Mouse (Mus musculus) kidney, postnatal 0 days (tissue): ENCODE measurements around the gene Ctsa. TPM values are rescaled to one million over a fixed set of nuclear protein-coding genes. Genes with fewer than 3 reads are reported as not detected.

Source experiments
- ATAC-seq: fragments of 200-750 bp; cut with Nextera tagmentation; replicated peaks from 2 replicates; pipeline ENCODE4 v1.8.0; 2017; ENCODE audit warnings: low read depth, moderate number of reproducible peaks, moderate TSS enrichment, moderate library complexity; ENCODE audit not compliant: low FRiP score
- DNase-seq: peaks from one replicate; pipeline ENCODE4 v3.0.0-alpha.2; 2016; ENCODE audit warnings: low spot score
- H3K27ac ChIP-seq: fragments of 300-500 bp; sonication (generic); 2 replicates; pipeline ENCODE4 v1.5.1; 2014; ENCODE audit warnings: mild to moderate bottlenecking
- H3K27me3 ChIP-seq: fragments of 300-500 bp; sonication (generic); 2 replicates; pipeline ENCODE4 v1.6.1; 2014; ENCODE audit warnings: low read length, mixed read lengths; ENCODE audit not compliant: insufficient read depth
- H3K36me3 ChIP-seq: fragments of 300-500 bp; sonication (generic); 2 replicates; pipeline ENCODE4 v1.6.1; 2014; ENCODE audit warnings: low read length, mixed read lengths; ENCODE audit not compliant: insufficient read depth
- H3K4me1 ChIP-seq: fragments of 300-500 bp; sonication (generic); replicated peaks from 2 replicates; pipeline ENCODE4 v1.6.1; 2014; ENCODE audit warnings: antibody characterized with exemption, low read length, mixed read lengths; ENCODE audit not compliant: insufficient read depth
- H3K4me2 ChIP-seq: fragments of 300-500 bp; sonication (generic); 2 replicates; pipeline ENCODE4 v1.6.1; 2014; ENCODE audit warnings: mild to moderate bottlenecking, low read length, moderate library complexity, mixed read lengths
- H3K4me3 ChIP-seq: fragments of 300-500 bp; sonication (generic); replicated peaks from 2 replicates; pipeline ENCODE4 v1.5.1; 2014; ENCODE audit warnings: low read depth, low read length
- H3K9ac ChIP-seq: fragments of 300-500 bp; sonication (generic); 2 replicates; pipeline ENCODE4 v1.6.1; 2014; ENCODE audit warnings: low read depth, low read length
- H3K9me3 ChIP-seq: fragments of 300-500 bp; sonication (generic); replicated peaks from 2 replicates; pipeline ENCODE4 v1.6.1; 2016; ENCODE audit warnings: low read length, inconsistent platforms, mixed read lengths
- CTCF ChIP-seq: IDR thresholded peaks from 2 replicates; pipeline ENCODE4 v1.5.1; 2016; ENCODE audit warnings: antibody characterized with exemption, low read depth, mild to moderate bottlenecking, moderate library complexity
- WGBS: fragments of 180-500 bp; shearing (Covaris S2); extraction: QIAGEN DNeasy Blood & Tissue Kit; methylation state at CpG from one replicate; pipeline ENCODE4 v1.1.7; 2014; 5-methylcytosine and 5-hydroxymethylcytosine counted together
- polyA plus RNA-seq: library from polyadenylated mRNA; unstranded; fragments of >200 nt; fragmentation: Nextera tagmentation; extraction: Ambion mirVana; gene quantifications from 2 replicates; pipeline ENCODE4 v1.2.1, GENCODE M21; 2015

Ctsa gene
- polyA plus RNA-seq, 1 experiment from 2014 or later, result 219 TPM

DNA sequence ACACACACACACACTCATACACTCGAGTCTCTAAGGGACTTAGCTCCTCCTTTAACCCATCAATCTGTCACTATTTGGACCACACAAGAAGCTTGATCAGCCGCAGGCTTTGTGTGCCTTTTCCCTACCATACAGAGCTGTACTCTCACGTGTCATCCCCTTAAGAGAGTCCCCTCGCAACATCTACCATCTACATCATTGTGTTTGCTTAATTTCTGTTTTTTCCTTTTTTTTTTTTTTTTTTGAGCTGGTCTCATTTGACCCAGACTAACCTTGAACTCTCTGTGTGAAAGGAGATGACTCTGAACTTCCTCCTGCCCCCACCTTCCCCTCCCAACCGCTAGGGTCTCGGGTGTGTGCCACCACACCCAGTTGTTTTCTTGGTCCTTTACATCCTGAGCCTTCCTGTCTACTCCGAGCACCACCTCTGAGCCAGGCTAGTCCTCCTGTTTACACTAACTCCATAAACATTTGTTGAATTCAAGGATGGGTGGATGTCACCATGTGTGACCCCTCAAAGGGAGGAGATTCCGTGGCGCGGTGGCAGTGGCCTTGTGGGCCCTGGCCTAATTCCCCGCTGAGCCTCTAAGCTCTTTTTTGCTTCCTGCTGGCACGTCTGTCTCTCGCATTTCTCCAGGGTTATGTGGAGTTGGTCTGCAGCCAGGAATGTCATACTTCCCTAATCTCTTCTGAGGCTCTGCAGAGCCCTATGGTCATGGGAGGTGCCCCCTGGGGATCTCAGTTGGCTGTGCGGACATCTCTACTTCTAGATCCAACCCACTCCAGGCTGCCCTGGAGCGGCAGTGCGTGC is 34.3 kb downstream of the Ctsa start:
- ATAC-seq (peak; percentile 46; the same call in 1 of the 2 replicates), DNase-seq (peak; percentile 72)
- Histone ChIP-seq H3K9me3 (no peaks in the 10 kb centered on the region), H3K4me2 (no peak overlapping the region), H3K4me1 (no peaks in the 10 kb centered on the region), H3K4me3 (no peak overlapping the region), H3K9ac (no peak overlapping the region), H3K27me3 (no peaks in the 10 kb centered on the region), H3K36me3 (no peaks in the 10 kb centered on the region), H3K27ac (peak overlapping the region; percentile 71)
- 0 out of 2 replicates have a peak, but pooled peaks have one; percentile 17 for TF ChIP-seq CTCF
- WGBS, result 25% methylated on average over 16 of the region's 16 CpGs

DNA sequence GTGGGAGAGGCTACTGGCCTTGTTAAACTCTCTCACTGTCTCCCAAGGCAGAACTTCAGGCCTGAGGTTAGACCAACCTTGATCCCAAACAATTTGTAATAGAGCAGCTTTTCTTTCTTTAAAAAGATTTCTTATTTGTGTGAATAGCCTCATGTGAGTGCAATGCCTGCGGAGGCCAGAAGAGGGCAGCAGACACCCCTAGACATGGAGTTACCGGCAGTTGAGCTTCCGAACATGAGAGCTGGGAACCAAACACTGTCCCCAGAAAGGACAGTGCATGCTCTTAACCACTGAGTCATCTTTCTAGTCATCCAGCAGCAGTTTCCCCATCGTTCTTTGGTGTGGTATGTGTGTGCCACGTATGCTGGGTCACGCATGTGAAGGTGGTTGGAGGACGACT is 34.9 kb downstream of the Ctsa start:
- H3K27me3 ChIP-seq, result no peaks in the 10 kb centered on the region
- H3K4me1 ChIP-seq, result no peaks in the 10 kb centered on the region
- no peaks in the 10 kb centered on the region for H3K9me3 ChIP-seq
- DNase-seq (no peak), ATAC-seq (no peak)
- no peak overlapping the region for H3K4me2 ChIP-seq
- no peak overlapping the region for H3K9ac ChIP-seq
- 93% methylated on average over 7 of the region's 7 CpGs for WGBS
- H3K36me3 ChIP-seq, result no peaks in the 10 kb centered on the region
- peak overlapping the region; percentile 71 for H3K27ac ChIP-seq
- H3K4me3 ChIP-seq, result no peak overlapping the region
- TF ChIP-seq CTCF, result peak; percentile 66

DNA sequence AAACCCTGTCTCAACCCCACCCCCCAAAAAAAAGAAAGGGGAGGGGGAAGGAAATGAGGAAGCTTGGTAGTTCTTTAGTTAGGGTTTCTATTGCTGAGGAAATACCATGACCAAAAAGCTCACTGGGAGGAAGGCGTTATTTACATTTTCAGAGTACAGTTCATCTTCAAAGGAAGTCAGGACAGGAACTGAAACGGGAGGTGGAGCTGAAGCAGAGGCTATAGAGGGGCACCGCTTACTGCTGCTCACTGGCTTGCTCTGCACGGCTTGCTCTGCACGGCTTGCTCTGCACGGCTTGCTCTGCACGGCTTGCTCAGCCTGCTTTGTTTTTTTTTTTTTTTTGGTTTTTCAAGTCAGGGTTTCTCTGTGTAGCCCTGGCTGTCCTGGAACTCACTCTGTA is 35.8 kb downstream of the Ctsa start:
- Histone ChIP-seq H3K9me3 (no peaks in the 10 kb centered on the region), H3K27ac (no peak overlapping the region), H3K4me3 (no peak overlapping the region), H3K4me1 (no peaks in the 10 kb centered on the region), H3K36me3 (no peaks in the 10 kb centered on the region), H3K27me3 (no peaks in the 10 kb centered on the region), H3K4me2 (no peak overlapping the region), H3K9ac (no peak overlapping the region)
- ATAC-seq (no peak), DNase-seq (no peak)
- 51% methylated on average over 7 of the region's 7 CpGs for WGBS
- TF ChIP-seq CTCF, result no peak

DNA sequence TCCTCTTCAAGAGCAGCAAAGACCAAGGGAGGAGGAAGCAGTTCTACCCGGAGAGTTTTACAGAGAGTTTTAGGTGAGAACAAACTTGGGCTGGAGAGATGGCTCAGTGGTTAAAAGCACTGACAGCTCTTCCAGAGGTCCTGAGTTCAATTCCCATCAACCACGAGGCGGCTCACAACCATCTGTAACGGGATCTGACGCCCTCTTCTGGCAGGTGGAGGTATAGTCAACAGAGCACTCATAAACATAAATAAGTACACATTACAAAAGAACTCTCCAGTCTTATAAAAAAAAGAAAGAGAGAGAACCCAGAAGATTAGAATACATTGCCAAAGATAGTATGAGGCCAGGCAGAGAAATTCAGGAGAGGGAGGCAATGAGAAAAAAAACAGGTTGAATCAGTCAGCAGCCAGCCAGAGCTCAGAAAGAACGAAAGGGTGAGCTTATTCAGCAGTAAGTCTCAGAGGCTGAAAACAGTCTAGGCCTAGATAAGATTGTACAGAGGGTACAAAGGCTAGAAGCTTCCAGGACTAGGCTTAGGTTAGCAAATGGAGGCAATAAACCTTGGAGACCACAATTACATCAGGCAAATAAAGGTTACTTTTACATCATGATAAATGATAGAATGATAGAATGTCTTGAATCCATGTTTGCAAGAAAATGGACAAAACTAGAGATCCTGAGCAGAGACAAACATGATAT is 39.1 kb downstream of the Ctsa start:
- WGBS, result 56% methylated on average over 6 of the region's 6 CpGs
- ATAC-seq, result no peak

DNA sequence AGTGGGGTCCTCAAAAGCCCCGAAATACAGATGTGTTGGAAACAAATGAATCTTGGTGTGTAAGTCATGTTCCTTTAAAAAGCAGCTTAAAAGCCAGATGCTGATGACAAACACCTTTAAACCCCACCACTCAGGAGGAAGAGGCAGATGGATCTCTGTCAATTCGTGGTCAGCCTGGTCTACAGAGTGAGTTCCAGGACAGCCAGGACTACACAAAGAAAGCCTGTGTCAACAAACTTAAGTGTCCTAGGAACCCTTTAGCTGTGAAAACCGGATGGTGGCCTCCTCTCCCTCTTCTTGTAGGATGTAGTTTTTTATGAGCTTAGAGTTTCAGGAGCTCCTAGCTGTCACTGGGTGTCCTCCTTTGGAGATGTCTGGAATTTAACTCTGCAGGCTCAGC is 40.9 kb downstream of the Ctsa start:
- no peak for ATAC-seq
- peaks cover 3% of the 10 kb centered on the region; the same call in 1 of the 2 replicates for H3K4me1 ChIP-seq
- TF ChIP-seq CTCF, result no peak
- no peak overlapping the region; the same call in 1 of the 2 replicates for H3K4me2 ChIP-seq
- H3K36me3 ChIP-seq, result no peaks in the 10 kb centered on the region
- peak overlapping the region; percentile 84 for H3K27ac ChIP-seq
- WGBS, result 39% methylated on average over 3 of the region's 3 CpGs
- 0 out of 2 replicates have a peak overlapping the region, but pooled peaks have one; percentile 4 for H3K9ac ChIP-seq
- H3K9me3 ChIP-seq, result no peaks in the 10 kb centered on the region
- no peaks in the 10 kb centered on the region for H3K27me3 ChIP-seq
- no peak overlapping the region for H3K4me3 ChIP-seq
- DNase-seq, result peak; percentile 41

More for the DNA sequence above, 39.1 kb downstream of the Ctsa start:
- no peak for TF ChIP-seq CTCF
- Histone ChIP-seq H3K27me3 (no peaks in the 10 kb centered on the region), H3K4me2 (no peak overlapping the region), H3K36me3 (no peaks in the 10 kb centered on the region), H3K9ac (no peak overlapping the region), H3K9me3 (no peaks in the 10 kb centered on the region), H3K4me1 (no peaks in the 10 kb centered on the region; the same call in 1 of the 2 replicates), H3K27ac (no peak overlapping the region), H3K4me3 (no peak overlapping the region)
- DNase-seq, result no peak

DNA sequence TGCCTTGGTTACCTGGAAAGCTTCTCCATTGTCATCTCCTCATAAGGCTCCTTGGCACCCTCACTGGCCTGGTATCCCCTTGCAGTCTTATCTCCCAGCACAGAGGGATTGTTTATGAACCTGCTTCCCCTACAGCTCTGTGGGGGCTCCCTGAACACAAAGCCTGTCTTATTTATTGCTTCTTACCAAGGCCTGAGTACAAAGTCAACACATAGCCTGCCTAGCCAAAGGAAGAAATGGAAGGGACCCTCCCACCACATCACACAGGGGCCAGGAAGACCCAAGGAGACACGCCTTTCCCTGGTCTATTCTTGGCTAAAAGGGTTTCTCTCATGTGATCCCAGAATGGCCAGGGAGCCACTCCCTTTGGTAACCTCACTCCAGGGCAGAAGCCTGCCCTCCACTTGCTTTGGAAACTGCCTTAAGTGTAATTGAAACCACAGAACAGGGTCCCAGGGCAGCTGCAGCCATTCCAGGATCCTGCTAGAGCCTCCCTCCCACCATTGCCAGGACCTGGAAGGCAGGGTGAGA is 41.6 kb downstream of the Ctsa start:
- ATAC-seq, result peak; percentile 25; the same call in 1 of the 2 replicates
- Histone ChIP-seq H3K4me2 (peak overlapping the region; percentile 4; the same call in 1 of the 2 replicates), H3K27ac (peak overlapping the region; percentile 84), H3K9ac (0 out of 2 replicates have a peak overlapping the region, but pooled peaks have one; percentile 13), H3K27me3 (no peaks in the 10 kb centered on the region), H3K36me3 (no peaks in the 10 kb centered on the region), H3K4me3 (no peak overlapping the region), H3K9me3 (no peaks in the 10 kb centered on the region), H3K4me1 (peaks cover 3% of the 10 kb centered on the region; the same call in 1 of the 2 replicates)
- peak; percentile 90 for DNase-seq
- WGBS, result 23% methylated on average over 1 of the region's 1 CpGs
- TF ChIP-seq CTCF, result no peak
